Mouse (Mus musculus) C2C12 (cell line): ENCODE results near the gene B3gnt2.

Experiments
- CEBPB ChIP-seq: IDR thresholded peaks from one replicate; pipeline ENCODE4 v1.6.1; 2011; ENCODE audit warnings: low read depth, mild to moderate bottlenecking, control low read depth, moderate library complexity
- CTCF ChIP-seq: IDR thresholded peaks from one replicate; pipeline ENCODE4 v1.5.1; 2011; ENCODE audit not compliant: control insufficient read depth, insufficient read depth, insufficient read length
- MAX ChIP-seq: IDR thresholded peaks from one replicate; pipeline ENCODE4 v1.6.1; 2011; ENCODE audit warnings: mild to moderate bottlenecking, control low read depth
- MYOD1 ChIP-seq: IDR thresholded peaks from one replicate; pipeline ENCODE4 v1.6.1; 2011; ENCODE audit warnings: low read depth; ENCODE audit not compliant: control insufficient read depth, insufficient read length
- MYOG ChIP-seq: IDR thresholded peaks from one replicate; pipeline ENCODE4 v1.6.1; 2011; ENCODE audit not compliant: control insufficient read depth, insufficient read length; ENCODE audit errors: extremely low read depth
- USF1 ChIP-seq: IDR thresholded peaks from one replicate; pipeline ENCODE4 v1.6.1; 2011; ENCODE audit warnings: low read depth, mild to moderate bottlenecking, control low read depth, moderate library complexity

- no peak for TF ChIP-seq CTCF
- TF ChIP-seq MAX, result no peak
- TF ChIP-seq MYOG, result no peak
- TF ChIP-seq CEBPB, result no peak
- no peak for TF ChIP-seq USF1
- no peak for TF ChIP-seq MYOD1
These were observed 9.3 kb downstream of the B3gnt2 start for GRCm38 (mm10) chr11:22851416-22851815.
